Comparison of ENCODE assay signal across 26 mouse cellular contexts in the genomic region with DNA sequence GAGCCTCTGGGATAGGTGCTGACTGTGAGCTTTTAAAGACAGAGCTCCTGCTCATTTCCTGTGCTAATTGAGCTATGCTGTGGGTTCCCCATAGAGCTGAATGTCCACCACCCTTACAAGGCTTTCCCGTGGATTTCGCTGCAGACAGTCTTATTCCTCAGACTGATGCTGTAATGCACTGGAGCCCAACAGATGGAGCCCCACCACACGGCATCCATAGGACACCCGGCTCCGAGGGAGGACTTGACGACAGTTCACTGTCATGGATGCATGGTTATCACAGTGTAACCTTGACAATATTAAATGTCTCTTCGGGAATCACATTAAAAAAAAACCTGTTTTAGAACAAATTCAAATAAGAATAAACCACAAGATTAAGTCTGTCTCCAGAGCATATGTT.
DNase-seq lines count a peak whose midpoint lies in the region; ATAC-seq and TF ChIP-seq lines count a peak whose summit lies in the region.
"Had no signal": no experiment of that assay in that cellular context is flagged by ENCODE, and none has a peak within 500 bp of the region (broad histone marks: within the 10 kb centered on the region; RNA-seq: fewer than 3 reads in every experiment).

No protein-coding gene starts in this region.

- DNase-seq in frontal cortex, postnatal 14 days (ENCODE audit: low spot score in 2 of 2), result no peak
- DNase-seq in left cerebral cortex, adult 2 months (ENCODE audit: extremely low spot score in 1 of 2, low spot score in 2 of 2), result no peak
- no peak for DNase-seq in left cerebral cortex, adult 8-10 months (ENCODE audit: low spot score in 2 of 2)
- peak; percentile 15 for DNase-seq in right cerebral cortex, adult 18-20 months
- DNase-seq in right cerebral cortex, postnatal 4 days, result no peak
- DNase-seq in stomach, postnatal 0 days (ENCODE audit: low spot score), result no peak
- no peak for DNase-seq in gastrocnemius, adult 18-20 months (ENCODE audit: low spot score)
- DNase-seq: adrenal gland, adult 2 months; cerebellum, adult 18-20 months; gastrocnemius, postnatal 25 days; heart, adult 18-20 months; heart, postnatal 14 days; kidney, adult 8-10 months; kidney, postnatal 25 days; lung, adult 18-20 months; lung, postnatal 10 days; thymus, postnatal 14 days had no signal

- no peak overlapping the region for H3K27ac ChIP-seq in left cerebral cortex, adult 2 months
- no peak overlapping the region for H3K27ac ChIP-seq in stomach, postnatal 0 days (replicated peaks)
- H3K27ac ChIP-seq: embryonic facial prominence, embryonic 10.5 days; hindbrain, embryonic 13.5 days; intestine, embryonic 15.5 days; limb, embryonic 12.5 days; midbrain, embryonic 13.5 days; neural tube, embryonic 12.5 days had no signal

- H3K9ac ChIP-seq in stomach, postnatal 0 days (ENCODE audit: low read length), result no peak overlapping the region
- H3K9ac ChIP-seq: heart, embryonic 12.5 days; hindbrain, embryonic 13.5 days; intestine, embryonic 15.5 days; limb, embryonic 12.5 days; midbrain, embryonic 13.5 days; neural tube, embryonic 12.5 days had no signal

- ATAC-seq in frontal cortex, adult (ENCODE audit: low TSS enrichment), result peak; percentile 89
- ATAC-seq in stomach, postnatal 0 days (ENCODE audit: low FRiP score, low TSS enrichment), result no peak
- ATAC-seq: intestine, embryonic 15.5 days; midbrain, embryonic 13.5 days had no signal

- intact Hi-C loops in left cerebral cortex, adult 2 months (cut with DNase I), result no loop called here

- H3K4me1 ChIP-seq in stomach, postnatal 0 days (replicated peaks; ENCODE audit: control insufficient read depth, insufficient read depth), result no peaks in the 10 kb centered on the region
- H3K4me1 ChIP-seq: embryonic facial prominence, embryonic 10.5 days; heart, embryonic 12.5 days; hindbrain, embryonic 13.5 days; intestine, embryonic 15.5 days; limb, embryonic 12.5 days; midbrain, embryonic 13.5 days; neural tube, embryonic 12.5 days had no signal

- WGBS in stomach, postnatal 0 days, result 77% methylated on average over 7 of the region's 7 CpGs

- peak; percentile 9 for TF ChIP-seq CTCF in left cerebral cortex, adult 2 months (IDR thresholded peaks at IDR 0.05)
- TF ChIP-seq CTCF in stomach, postnatal 0 days (IDR thresholded peaks at IDR 0.05; ENCODE audit: low read depth), result peak; percentile 19; the same call in 1 of the 2 replicates

- TF ChIP-seq EP300 in stomach, postnatal 0 days (optimal IDR thresholded peaks at IDR 0.05), result no peak

- H3K36me3 ChIP-seq in stomach, postnatal 0 days (ENCODE audit: control insufficient read depth, insufficient read depth, low read length), result no peaks in the 10 kb centered on the region
- H3K36me3 ChIP-seq: embryonic facial prominence, embryonic 10.5 days; heart, embryonic 12.5 days; hindbrain, embryonic 13.5 days; intestine, embryonic 15.5 days; limb, embryonic 12.5 days; midbrain, embryonic 13.5 days; neural tube, embryonic 12.5 days had no signal

- H3K9me3 ChIP-seq in stomach, postnatal 0 days (ENCODE audit: control insufficient read depth, low read length), result no peaks in the 10 kb centered on the region
- H3K9me3 ChIP-seq: embryonic facial prominence, embryonic 10.5 days; intestine, embryonic 15.5 days; limb, embryonic 12.5 days; midbrain, embryonic 13.5 days; neural tube, embryonic 12.5 days had no signal

- no peaks in the 10 kb centered on the region for H3K27me3 ChIP-seq in stomach, postnatal 0 days (ENCODE audit: control insufficient read depth, insufficient read depth, low read length)
- H3K27me3 ChIP-seq: heart, embryonic 12.5 days; hindbrain, embryonic 13.5 days; intestine, embryonic 15.5 days; limb, embryonic 12.5 days; midbrain, embryonic 13.5 days; neural tube, embryonic 12.5 days had no signal

- H3K4me3 ChIP-seq in left cerebral cortex, adult 2 months, result no peak overlapping the region
- H3K4me3 ChIP-seq in stomach, postnatal 0 days (ENCODE audit: low read depth, low read length), result no peak overlapping the region
- H3K4me3 ChIP-seq: embryonic facial prominence, embryonic 10.5 days; heart, embryonic 12.5 days; hindbrain, embryonic 13.5 days; intestine, embryonic 15.5 days; limb, embryonic 12.5 days; midbrain, embryonic 13.5 days; neural tube, embryonic 12.5 days had no signal

- H3K4me2 ChIP-seq in stomach, postnatal 0 days (replicated peaks; ENCODE audit: low read depth), result no peak overlapping the region
- H3K4me2 ChIP-seq: heart, embryonic 12.5 days; hindbrain, embryonic 13.5 days; intestine, embryonic 15.5 days; limb, embryonic 12.5 days; liver, embryonic 11.5 days; midbrain, embryonic 13.5 days; neural tube, embryonic 12.5 days had no signal
